Mouse (Mus musculus): Measurements from ENCODE around the gene Dcaf1. TPM values are rescaled to one million over a fixed set of nuclear protein-coding genes. Genes with fewer than 3 reads are reported as not detected.
A peak's percentile ranks its signal among the peaks of the same experiment; 100 is the strongest.

Gene Dcaf1
- total RNA-seq (2014; rRNA removed) (14.2 and 14.9 TPM in 2 replicates), polyA plus RNA-seq (2012; rRNA removed) (7.7 and 12.0 TPM in 2 replicates)

GRCm38 (mm10) chr9:106821618-106822380, at the start of gene Dcaf1:
Dcaf1 (plus strand) TSS chr9:106821874.
- Histone ChIP-seq H3K9ac (ENCODE audit: low read depth, low read length) (peak within 1 kb of the TSS; percentile 94), H3K36me3 (ENCODE audit: control insufficient read depth, insufficient read depth, low read length) (no peaks in the 10 kb centered on the region), H3K27me3 (ENCODE audit: control insufficient read depth, insufficient read depth, low read length) (no peaks in the 10 kb centered on the region), H3K79me2 (ENCODE audit: control insufficient read depth, insufficient read depth, low read length) (no peaks in the 10 kb centered on the region; the same call in 1 of the 2 replicates), H3K27ac (replicated peaks; ENCODE audit: insufficient read depth, low read depth, low read length) (peak within 1 kb of the TSS; percentile 87), H3K4me3 (ENCODE audit: insufficient read depth, low read depth, low read length) (peak within 1 kb of the TSS; percentile 97), H3K4me1 (ENCODE audit: control insufficient read depth, insufficient read depth, low read length) (peaks cover 8% of the 10 kb centered on the region; the same call in 1 of the 2 replicates)
- WGBS: under 1% methylated on average over 64 of the region's 71 CpGs
- peak; percentile 97 for DNase-seq (ENCODE audit: extremely low read depth, low read depth, low spot score)
- TF ChIP-seq CTCF (IDR thresholded peaks at IDR 0.05; ENCODE audit: low read depth, low read length): no peak
- TF ChIP-seq POLR2A (IDR thresholded peaks at IDR 0.05; ENCODE audit: extremely low read depth, insufficient read depth, low read length): peak; percentile 39; the same call in 1 of the 2 replicates

GRCm38 (mm10) chr9:106776116-106776515, 45.6 kb upstream of the Dcaf1 start:
- TF ChIP-seq CTCF (IDR thresholded peaks at IDR 0.05; ENCODE audit: low read depth, low read length) (no peak), POLR2A (IDR thresholded peaks at IDR 0.05; ENCODE audit: extremely low read depth, insufficient read depth, low read length) (no peak)
- Histone ChIP-seq H3K4me1 (ENCODE audit: control insufficient read depth, insufficient read depth, low read length) (peaks cover 7% of the 10 kb centered on the region; the same call in 1 of the 2 replicates), H3K27ac (replicated peaks; ENCODE audit: insufficient read depth, low read depth, low read length) (no peak overlapping the region), H3K4me3 (ENCODE audit: insufficient read depth, low read depth, low read length) (no peak overlapping the region), H3K79me2 (ENCODE audit: control insufficient read depth, insufficient read depth, low read length) (peaks cover 48% of the 10 kb centered on the region), H3K27me3 (ENCODE audit: control insufficient read depth, insufficient read depth, low read length) (no peaks in the 10 kb centered on the region), H3K36me3 (ENCODE audit: control insufficient read depth, insufficient read depth, low read length) (no peaks in the 10 kb centered on the region; the same call in 1 of the 2 replicates), H3K9ac (ENCODE audit: low read depth, low read length) (no peak overlapping the region)
- DNase-seq (ENCODE audit: extremely low read depth, low read depth, low spot score): no peak
- WGBS: 83% methylated on average over 1 of the region's 1 CpGs

- H3K4me3 ChIP-seq (ENCODE audit: insufficient read depth, low read depth, low read length): no peak overlapping the region
- H3K27me3 ChIP-seq (ENCODE audit: control insufficient read depth, insufficient read depth, low read length): no peaks in the 10 kb centered on the region
- no peaks in the 10 kb centered on the region; the same call in 1 of the 2 replicates for H3K36me3 ChIP-seq (ENCODE audit: control insufficient read depth, insufficient read depth, low read length)
- no peak for TF ChIP-seq POLR2A (IDR thresholded peaks at IDR 0.05; ENCODE audit: extremely low read depth, insufficient read depth, low read length)
- no peak for TF ChIP-seq CTCF (IDR thresholded peaks at IDR 0.05; ENCODE audit: low read depth, low read length)
- H3K9ac ChIP-seq (ENCODE audit: low read depth, low read length): no peak overlapping the region
- H3K4me1 ChIP-seq (ENCODE audit: control insufficient read depth, insufficient read depth, low read length): peaks cover 5% of the 10 kb centered on the region; the same call in 1 of the 2 replicates
- DNase-seq (ENCODE audit: extremely low read depth, low read depth, low spot score): peak; percentile 56
- H3K79me2 ChIP-seq (ENCODE audit: control insufficient read depth, insufficient read depth, low read length): peaks cover 44% of the 10 kb centered on the region
- H3K27ac ChIP-seq (replicated peaks; ENCODE audit: insufficient read depth, low read depth, low read length): no peak overlapping the region
- WGBS: 59% methylated on average over 3 of the region's 3 CpGs
Measured at GRCm38 (mm10) chr9:106777423-106777822, 44.3 kb upstream of the Dcaf1 start.

GRCm38 (mm10) chr9:106778319-106778718, 43.4 kb upstream of the Dcaf1 start:
- TF ChIP-seq CTCF (IDR thresholded peaks at IDR 0.05; ENCODE audit: low read depth, low read length) (no peak), POLR2A (IDR thresholded peaks at IDR 0.05; ENCODE audit: extremely low read depth, insufficient read depth, low read length) (no peak)
- no peak for DNase-seq (ENCODE audit: extremely low read depth, low read depth, low spot score)
- H3K4me3 ChIP-seq (ENCODE audit: insufficient read depth, low read depth, low read length): no peak overlapping the region
- H3K79me2 ChIP-seq (ENCODE audit: control insufficient read depth, insufficient read depth, low read length): peaks cover 48% of the 10 kb centered on the region
- peaks cover 12% of the 10 kb centered on the region for H3K4me1 ChIP-seq (ENCODE audit: control insufficient read depth, insufficient read depth, low read length)
- H3K27me3 ChIP-seq (ENCODE audit: control insufficient read depth, insufficient read depth, low read length): no peaks in the 10 kb centered on the region
- H3K27ac ChIP-seq (replicated peaks; ENCODE audit: insufficient read depth, low read depth, low read length): no peak overlapping the region
- H3K9ac ChIP-seq (ENCODE audit: low read depth, low read length): no peak overlapping the region
- 75% methylated on average over 4 of the region's 4 CpGs for WGBS
- no peaks in the 10 kb centered on the region; the same call in 1 of the 2 replicates for H3K36me3 ChIP-seq (ENCODE audit: control insufficient read depth, insufficient read depth, low read length)

DNA sequence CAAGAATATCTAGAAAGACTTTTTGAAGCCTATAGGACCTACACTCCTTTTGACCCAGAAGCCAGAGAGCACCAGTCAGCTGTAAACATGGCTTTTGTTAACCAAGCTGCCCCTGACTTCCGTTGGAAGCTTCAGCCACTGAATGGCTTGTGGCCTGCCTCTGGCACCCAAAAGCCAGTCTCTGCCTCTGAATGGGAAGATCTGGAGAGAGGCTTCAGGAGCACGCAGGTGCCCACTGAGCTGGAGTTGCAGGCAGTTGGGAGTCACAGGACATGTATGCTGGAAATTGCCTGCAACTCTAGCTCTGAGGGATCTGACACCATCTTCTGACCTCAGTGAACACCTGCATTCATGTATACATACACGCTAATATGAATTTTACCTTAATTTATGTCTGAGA, 41.6 kb upstream of the Dcaf1 start:
- WGBS: 77% methylated on average over 3 of the region's 3 CpGs
- Histone ChIP-seq H3K36me3 (ENCODE audit: control insufficient read depth, insufficient read depth, low read length) (no peaks in the 10 kb centered on the region; the same call in 1 of the 2 replicates), H3K4me1 (ENCODE audit: control insufficient read depth, insufficient read depth, low read length) (peaks cover 19% of the 10 kb centered on the region), H3K27ac (replicated peaks; ENCODE audit: insufficient read depth, low read depth, low read length) (no peak overlapping the region), H3K79me2 (ENCODE audit: control insufficient read depth, insufficient read depth, low read length) (peaks cover 54% of the 10 kb centered on the region), H3K4me3 (ENCODE audit: insufficient read depth, low read depth, low read length) (no peak overlapping the region), H3K27me3 (ENCODE audit: control insufficient read depth, insufficient read depth, low read length) (no peaks in the 10 kb centered on the region), H3K9ac (ENCODE audit: low read depth, low read length) (no peak overlapping the region)
- TF ChIP-seq CTCF (IDR thresholded peaks at IDR 0.05; ENCODE audit: low read depth, low read length) (no peak), POLR2A (IDR thresholded peaks at IDR 0.05; ENCODE audit: extremely low read depth, insufficient read depth, low read length) (no peak)
- DNase-seq (ENCODE audit: extremely low read depth, low read depth, low spot score): no peak
